Mouse (Mus musculus): Measurements from ENCODE around the gene Olfr726. TPM values are rescaled to one million over a fixed set of nuclear protein-coding genes. Genes with fewer than 3 reads are reported as not detected.

The Olfr726 gene
- polyA plus RNA-seq (2014; fragmentation: Nextera tagmentation; extraction: Ambion mirVana): not detected in 2 replicates

- 81% methylated on average over 1 of the region's 1 CpGs for WGBS
- Histone ChIP-seq H3K27me3 (ENCODE audit: control insufficient read depth, insufficient read depth, low read length) (no peaks in the 10 kb centered on the region), H3K27ac (ENCODE audit: low read depth, low read length) (no peak within 1 kb of the TSS), H3K4me2 (ENCODE audit: low read depth, low read length, severe bottlenecking) (no peak within 1 kb of the TSS), H3K36me3 (ENCODE audit: control insufficient read depth, insufficient read depth, low read length) (no peaks in the 10 kb centered on the region), H3K9me3 (ENCODE audit: control insufficient read depth, low read length) (no peaks in the 10 kb centered on the region), H3K9ac (ENCODE audit: low read length) (no peak within 1 kb of the TSS), H3K4me3 (ENCODE audit: low read depth, low read length) (no peak within 1 kb of the TSS), H3K4me1 (replicated peaks; ENCODE audit: control insufficient read depth, insufficient read depth, low read length) (no peaks in the 10 kb centered on the region)
- DNase-seq (ENCODE audit: low spot score) (no peak), ATAC-seq (replicated peaks; ENCODE audit: low FRiP score) (no peak)
Measured at GRCm38 (mm10) chr14:50090853-50091252, at the start of gene Olfr726. Gene Olfr726, minus strand, starts transcription at chr14:50090953.

DNA sequence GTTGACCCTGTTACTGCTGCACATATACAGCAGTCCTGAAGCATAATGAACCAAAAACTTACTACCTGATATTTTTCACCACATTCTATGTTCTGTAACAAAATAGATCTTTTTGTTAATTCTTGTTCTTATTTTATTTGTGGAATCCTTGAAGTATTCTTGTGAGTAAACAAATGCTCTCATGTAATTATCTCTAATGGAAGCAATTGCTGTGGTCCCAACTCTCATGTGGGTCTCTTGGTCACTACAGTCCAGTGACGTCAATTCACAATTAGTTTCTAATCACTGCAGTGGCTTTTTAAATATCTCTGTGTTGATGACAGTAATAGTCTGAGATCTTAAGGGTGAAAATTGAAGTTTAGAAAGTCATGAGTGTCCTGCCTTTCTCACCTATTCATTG lies 32.1 kb upstream of the Olfr726 start, which contains the start of gene Olfr727:
Olfr727 (plus strand) TSS at position 301 of the 400 bp plus-strand sequence.
- H3K4me3 ChIP-seq (ENCODE audit: low read depth, low read length): no peak within 1 kb of the TSS
- H3K4me2 ChIP-seq (ENCODE audit: low read depth, low read length, severe bottlenecking): no peak within 1 kb of the TSS
- no peaks in the 10 kb centered on the region for H3K9me3 ChIP-seq (ENCODE audit: control insufficient read depth, low read length)
- no peaks in the 10 kb centered on the region for H3K36me3 ChIP-seq (ENCODE audit: control insufficient read depth, insufficient read depth, low read length)
- H3K27ac ChIP-seq (ENCODE audit: low read depth, low read length): no peak within 1 kb of the TSS
- DNase-seq (ENCODE audit: low spot score) (no peak), ATAC-seq (replicated peaks; ENCODE audit: low FRiP score) (no peak)
- no peak within 1 kb of the TSS for H3K9ac ChIP-seq (ENCODE audit: low read length)
- 88% methylated on average over 1 of the region's 1 CpGs for WGBS
- H3K4me1 ChIP-seq (replicated peaks; ENCODE audit: control insufficient read depth, insufficient read depth, low read length): no peaks in the 10 kb centered on the region
- no peaks in the 10 kb centered on the region for H3K27me3 ChIP-seq (ENCODE audit: control insufficient read depth, insufficient read depth, low read length)

- no peaks in the 10 kb centered on the region for H3K36me3 ChIP-seq (ENCODE audit: control insufficient read depth, insufficient read depth, low read length)
- peak overlapping the region; percentile 75; the same call in 1 of the 2 replicates for H3K9ac ChIP-seq (ENCODE audit: low read length)
- peak overlapping the region; percentile 67; the same call in 1 of the 2 replicates for H3K4me2 ChIP-seq (ENCODE audit: low read depth, low read length, severe bottlenecking)
- DNase-seq (ENCODE audit: low spot score) (no peak), ATAC-seq (replicated peaks; ENCODE audit: low FRiP score) (peak; percentile 35)
- peak overlapping the region; percentile 88 for H3K27ac ChIP-seq (ENCODE audit: low read depth, low read length)
- no peaks in the 10 kb centered on the region; the same call in 1 of the 2 replicates for H3K27me3 ChIP-seq (ENCODE audit: control insufficient read depth, insufficient read depth, low read length)
- H3K9me3 ChIP-seq (ENCODE audit: control insufficient read depth, low read length): no peaks in the 10 kb centered on the region
- H3K4me1 ChIP-seq (replicated peaks; ENCODE audit: control insufficient read depth, insufficient read depth, low read length): no peaks in the 10 kb centered on the region
- WGBS: 2% methylated on average over 4 of the region's 4 CpGs
- H3K4me3 ChIP-seq (ENCODE audit: low read depth, low read length): peak overlapping the region; percentile 64
Measured at GRCm38 (mm10) chr14:50062733-50063104, 28.0 kb downstream of the Olfr726 start.

GRCm38 (mm10) chr14:50061955-50062732 lies 28.6 kb downstream of the Olfr726 start:
- Histone ChIP-seq H3K9ac (ENCODE audit: low read length) (peak overlapping the region; percentile 75), H3K4me3 (ENCODE audit: low read depth, low read length) (peak overlapping the region; percentile 64), H3K27ac (ENCODE audit: low read depth, low read length) (peak overlapping the region; percentile 88), H3K4me2 (ENCODE audit: low read depth, low read length, severe bottlenecking) (peak overlapping the region; percentile 67), H3K36me3 (ENCODE audit: control insufficient read depth, insufficient read depth, low read length) (no peaks in the 10 kb centered on the region), H3K9me3 (ENCODE audit: control insufficient read depth, low read length) (no peaks in the 10 kb centered on the region), H3K4me1 (replicated peaks; ENCODE audit: control insufficient read depth, insufficient read depth, low read length) (no peaks in the 10 kb centered on the region), H3K27me3 (ENCODE audit: control insufficient read depth, insufficient read depth, low read length) (no peaks in the 10 kb centered on the region; the same call in 1 of the 2 replicates)
- under 1% methylated on average over 51 of the region's 52 CpGs for WGBS
- DNase-seq (ENCODE audit: low spot score) (peak; percentile 87), ATAC-seq (replicated peaks; ENCODE audit: low FRiP score) (peak; percentile 96)

DNA sequence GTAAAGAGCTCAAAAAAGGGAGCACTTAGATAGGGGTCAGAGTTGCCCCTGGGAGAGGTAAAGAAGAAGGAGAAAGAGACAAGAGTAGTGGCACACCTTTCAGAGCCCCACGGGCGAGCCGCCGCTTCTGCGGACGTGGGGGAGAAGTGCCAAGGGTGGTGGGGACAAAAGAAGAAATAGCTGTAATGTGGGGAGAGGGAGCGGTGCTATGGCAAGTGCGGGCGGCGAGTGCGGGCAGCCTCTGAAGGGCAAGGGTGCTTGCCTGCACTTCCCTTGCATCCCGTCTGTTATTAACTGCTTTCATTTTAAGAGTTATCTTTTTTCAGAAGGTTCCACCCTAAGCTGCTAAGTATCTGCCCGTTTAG lies 29.2 kb downstream of the Olfr726 start:
- Histone ChIP-seq H3K27me3 (ENCODE audit: control insufficient read depth, insufficient read depth, low read length) (no peaks in the 10 kb centered on the region; the same call in 1 of the 2 replicates), H3K4me3 (ENCODE audit: low read depth, low read length) (peak overlapping the region; percentile 64), H3K27ac (ENCODE audit: low read depth, low read length) (peak overlapping the region; percentile 88), H3K4me2 (ENCODE audit: low read depth, low read length, severe bottlenecking) (peak overlapping the region; percentile 67), H3K36me3 (ENCODE audit: control insufficient read depth, insufficient read depth, low read length) (no peaks in the 10 kb centered on the region), H3K9me3 (ENCODE audit: control insufficient read depth, low read length) (no peaks in the 10 kb centered on the region), H3K4me1 (replicated peaks; ENCODE audit: control insufficient read depth, insufficient read depth, low read length) (no peaks in the 10 kb centered on the region), H3K9ac (ENCODE audit: low read length) (peak overlapping the region; percentile 75)
- 0% methylated on average over 13 of the region's 13 CpGs for WGBS
- DNase-seq (ENCODE audit: low spot score): no peak
- peak; percentile 47 for ATAC-seq (replicated peaks; ENCODE audit: low FRiP score)

- peak overlapping the region; percentile 75 for H3K9ac ChIP-seq (ENCODE audit: low read length)
- no peak overlapping the region for H3K27ac ChIP-seq (ENCODE audit: low read depth, low read length)
- ATAC-seq (replicated peaks; ENCODE audit: low FRiP score) (no peak), DNase-seq (ENCODE audit: low spot score) (peak; percentile 65)
- no peaks in the 10 kb centered on the region; the same call in 1 of the 2 replicates for H3K27me3 ChIP-seq (ENCODE audit: control insufficient read depth, insufficient read depth, low read length)
- no peaks in the 10 kb centered on the region for H3K4me1 ChIP-seq (replicated peaks; ENCODE audit: control insufficient read depth, insufficient read depth, low read length)
- peak overlapping the region; percentile 67 for H3K4me2 ChIP-seq (ENCODE audit: low read depth, low read length, severe bottlenecking)
- WGBS: 16% methylated on average over 11 of the region's 11 CpGs
- no peaks in the 10 kb centered on the region for H3K36me3 ChIP-seq (ENCODE audit: control insufficient read depth, insufficient read depth, low read length)
- H3K9me3 ChIP-seq (ENCODE audit: control insufficient read depth, low read length): no peaks in the 10 kb centered on the region
- peak overlapping the region; percentile 64 for H3K4me3 ChIP-seq (ENCODE audit: low read depth, low read length)
Measured at GRCm38 (mm10) chr14:50061179-50061578, 29.6 kb downstream of the Olfr726 start.

DNA sequence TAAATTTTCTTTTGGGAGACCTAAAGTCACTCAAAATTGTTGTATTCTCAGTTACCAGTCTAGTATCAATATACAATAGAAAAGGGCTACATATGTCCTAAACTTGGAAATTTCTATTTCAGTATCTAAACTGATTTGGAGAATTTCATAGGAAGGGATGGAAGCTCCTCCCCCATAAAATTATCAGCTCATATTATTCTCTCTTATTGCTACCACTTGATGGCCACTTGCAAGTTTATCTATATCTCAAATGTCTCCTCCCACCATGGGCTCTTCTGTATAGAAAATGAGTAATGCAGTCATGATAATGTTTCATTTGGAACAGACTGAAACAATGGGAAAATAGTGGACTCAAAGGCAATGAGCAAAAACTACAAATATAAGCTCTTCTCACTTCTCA lies 50.5 kb downstream of the Olfr726 start, which contains the start of gene Olfr725:
Olfr725 (minus strand) TSS at position 101 of the 400 bp plus-strand sequence.
- Histone ChIP-seq H3K27me3 (ENCODE audit: control insufficient read depth, insufficient read depth, low read length) (no peaks in the 10 kb centered on the region), H3K9me3 (ENCODE audit: control insufficient read depth, low read length) (no peaks in the 10 kb centered on the region), H3K36me3 (ENCODE audit: control insufficient read depth, insufficient read depth, low read length) (no peaks in the 10 kb centered on the region), H3K27ac (ENCODE audit: low read depth, low read length) (no peak within 1 kb of the TSS), H3K4me2 (ENCODE audit: low read depth, low read length, severe bottlenecking) (no peak within 1 kb of the TSS), H3K9ac (ENCODE audit: low read length) (no peak within 1 kb of the TSS), H3K4me3 (ENCODE audit: low read depth, low read length) (no peak within 1 kb of the TSS), H3K4me1 (replicated peaks; ENCODE audit: control insufficient read depth, insufficient read depth, low read length) (no peaks in the 10 kb centered on the region)
- DNase-seq (ENCODE audit: low spot score): no peak
- ATAC-seq (replicated peaks; ENCODE audit: low FRiP score): no peak
